Mouse (Mus musculus) CD4-positive, CD25-positive, alpha-beta regulatory T cell, adult 4 months (primary cell): ENCODE measurements around the gene Grm4. TPM values are rescaled to one million over a fixed set of nuclear protein-coding genes. Genes with fewer than 3 reads are reported as not detected.
"Not testable (repeated sequence)": the region's sequence is repeated elsewhere in the genome, so short reads cannot be mapped to it uniquely, and the experiment has no call there.

Experiments
- ATAC-seq: one replicate; pipeline ENCODE4 v1.8.0; 2017
- polyA plus RNA-seq, 2 experiments: library from polyadenylated mRNA; unstranded; fragments of 100-300 nt; shearing (Covaris generic); gene quantifications; one replicate each; pipeline ENCODE4 v1.2.1; 2017

Grm4 gene
- polyA plus RNA-seq, 2 experiments from 2014 or later, result not detected

GRCm38 (mm10) chr17:27389221-27390000 is 131.8 kb downstream of the Grm4 start:
- ATAC-seq, result no peak

GRCm38 (mm10) chr17:27386438-27386837 is 134.8 kb downstream of the Grm4 start:
- ATAC-seq, result no peak

GRCm38 (mm10) chr17:27385513-27386261 is 135.5 kb downstream of the Grm4 start:
- ATAC-seq, result no peak

- no peak for ATAC-seq
Measured at GRCm38 (mm10) chr17:27382916-27383315, 138.3 kb downstream of the Grm4 start.

GRCm38 (mm10) chr17:27380911-27381459 is 140.2 kb downstream of the Grm4 start:
- not testable (repeated sequence) for ATAC-seq

- no peak for ATAC-seq
Measured at GRCm38 (mm10) chr17:27378977-27379376, 142.2 kb downstream of the Grm4 start.

- no peak for ATAC-seq
Measured at GRCm38 (mm10) chr17:27377151-27377550, 144.1 kb downstream of the Grm4 start.

GRCm38 (mm10) chr17:27375551-27375950 is 145.7 kb downstream of the Grm4 start:
- no peak for ATAC-seq

Other genes with a start within 250 kb of the Grm4 start
- 10 to 100 TPM; 82.7 to 84.0 TPM for gene Hmga1, start 35.1 kb upstream of the Grm4 start, polyA plus RNA-seq
- gene AI413582, start 44.4 kb upstream of the Grm4 start, polyA plus RNA-seq, result 100 to 1,000 TPM; 106 to 112 TPM
- gene Nudt3, start 102.1 kb upstream of the Grm4 start, polyA plus RNA-seq, result 10 to 100 TPM; 14.5 to 27.5 TPM
- not detected for gene RPS10-NUDT3, start 113.8 kb upstream of the Grm4 start, polyA plus RNA-seq
- gene Rps10, start 115.3 kb upstream of the Grm4 start, polyA plus RNA-seq, result 1,000 to 10,000 TPM; 1,603 to 1,674 TPM
- gene Pacsin1, start 134.1 kb upstream of the Grm4 start, polyA plus RNA-seq, result 10 to 100 TPM; 36.5 to 37.2 TPM
- gene Spdef, start 207.6 kb upstream of the Grm4 start, polyA plus RNA-seq, result not detected